Mouse (Mus musculus) left cerebral cortex, postnatal 14 days (tissue): ENCODE measurements around the gene Gstp2. TPM values are rescaled to one million over a fixed set of nuclear protein-coding genes. Genes with fewer than 3 reads are reported as not detected.
"Not testable (repeated sequence)": the region's sequence is repeated elsewhere in the genome, so short reads cannot be mapped to it uniquely, and the experiment has no call there.

Experiments
- DNase-seq, 2 experiments: peaks; one replicate each; pipeline ENCODE4 v3.0.0; 2021 to 2022; ENCODE audit warnings: low spot score in 2 of 2, mixed read lengths in 1 of 2
- intact Hi-C: fragments of 180-260 bp; cut with DNase I; formaldehyde crosslinking; loops from one replicate; pipeline ENCODE4 v1.15.1; 2025
- total RNA-seq, 2 experiments: library from RNA; stranded (reverse); gene quantifications; 2 replicates each; pipeline ENCODE4 v1.2.3; 2021

Gstp2 gene
- total RNA-seq, 2 experiments from 2014 or later = 22.3 to 24.3 TPM

DNA sequence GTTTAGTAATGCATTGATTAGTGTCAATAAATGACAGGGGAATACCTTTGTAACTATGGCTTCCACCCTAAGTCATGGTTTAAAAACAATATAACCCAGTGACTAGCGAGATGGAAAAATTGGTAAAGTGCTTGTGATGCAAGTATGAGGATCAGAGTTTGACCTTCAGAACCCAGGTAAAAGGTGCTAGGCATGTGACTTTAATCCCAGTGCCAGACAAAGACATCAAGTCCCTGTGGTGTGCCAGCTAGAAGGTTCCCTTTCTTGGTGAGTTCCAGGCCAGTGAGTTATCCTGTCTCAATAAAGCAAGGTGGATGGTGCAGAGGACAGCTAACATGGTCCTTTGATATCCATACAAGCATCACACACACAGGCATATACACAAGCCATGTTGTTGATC, 29.7 kb upstream of the Gstp2 start:
- DNase-seq = no peak
- intact Hi-C loops = no loop called here

DNA sequence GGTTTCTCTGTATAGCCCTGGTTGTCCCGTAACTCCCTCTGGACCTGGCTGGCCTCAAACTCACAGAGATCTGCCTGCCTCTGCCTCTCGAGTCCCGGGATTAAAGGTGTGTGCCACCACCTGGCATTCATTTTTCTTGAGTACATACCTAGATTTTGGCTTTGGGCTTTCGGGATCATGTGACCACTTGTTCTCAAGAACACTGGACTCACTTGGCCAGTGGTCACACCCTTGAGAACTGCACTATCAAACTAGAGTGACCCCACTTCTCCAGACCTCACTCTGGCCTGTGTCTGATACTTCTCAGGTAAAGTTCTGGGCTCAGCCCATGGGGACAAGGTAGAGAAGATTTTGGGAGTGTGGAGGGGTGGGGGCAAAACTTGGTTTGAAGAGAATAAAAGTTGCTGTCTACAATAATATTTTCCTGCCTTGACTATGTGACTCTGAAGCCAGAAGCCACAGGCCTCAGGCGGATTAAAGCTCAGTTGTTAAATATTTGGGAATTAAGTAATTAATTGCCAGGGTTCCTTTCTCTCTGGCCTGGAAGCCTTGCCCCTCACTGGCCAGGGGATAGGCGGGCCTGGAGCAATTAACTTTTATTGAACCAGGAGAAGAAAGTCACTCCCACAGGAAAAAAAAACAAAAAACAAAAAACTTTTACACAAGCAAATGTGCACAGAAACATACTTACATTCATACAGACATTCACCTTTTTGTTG, 27.0 kb upstream of the Gstp2 start:
- no peak for DNase-seq
- intact Hi-C loops = no loop called here

DNA sequence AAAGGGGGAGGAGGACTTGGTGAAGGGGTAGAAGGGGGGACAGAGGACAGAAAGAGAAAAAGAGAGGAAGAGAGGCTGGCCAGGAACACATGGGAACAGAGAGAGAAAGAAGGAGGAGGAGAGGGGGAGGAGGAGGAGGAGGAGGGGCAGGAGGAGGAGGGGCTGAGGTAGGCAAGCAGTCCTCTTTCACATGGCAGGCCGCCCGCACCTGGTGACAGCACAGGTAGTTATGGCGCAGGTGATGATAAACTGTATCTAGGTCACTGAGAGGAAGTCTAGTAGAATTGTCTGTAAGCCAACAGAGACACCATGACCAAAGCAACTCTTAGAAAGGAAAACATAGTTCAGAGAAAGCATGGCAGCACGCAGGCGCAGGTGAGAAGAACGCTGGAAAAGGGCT, 25.6 kb upstream of the Gstp2 start:
- DNase-seq = no peak
- intact Hi-C loops = no loop called here

DNA sequence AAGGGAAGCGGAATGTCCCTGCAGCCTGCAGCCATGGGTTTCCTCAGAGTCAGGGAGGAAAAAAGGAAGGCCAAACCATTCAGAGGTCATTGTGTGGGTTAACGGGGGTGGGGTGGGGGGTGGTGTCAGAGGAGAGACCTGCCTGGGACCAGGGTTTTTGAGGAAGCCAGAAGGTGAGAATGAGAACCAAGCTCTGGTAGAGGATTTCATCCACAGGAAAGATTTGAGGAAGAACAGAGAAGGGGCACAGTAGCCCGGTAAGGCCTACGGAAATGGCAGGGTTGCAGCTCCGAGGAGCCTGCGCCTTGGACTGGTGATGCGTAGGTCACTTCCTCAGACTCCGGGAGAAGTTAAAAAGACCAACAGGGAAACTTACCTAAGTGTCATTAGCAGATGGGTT, 24.9 kb upstream of the Gstp2 start:
- intact Hi-C loops = no loop called here
- no peak for DNase-seq

DNA sequence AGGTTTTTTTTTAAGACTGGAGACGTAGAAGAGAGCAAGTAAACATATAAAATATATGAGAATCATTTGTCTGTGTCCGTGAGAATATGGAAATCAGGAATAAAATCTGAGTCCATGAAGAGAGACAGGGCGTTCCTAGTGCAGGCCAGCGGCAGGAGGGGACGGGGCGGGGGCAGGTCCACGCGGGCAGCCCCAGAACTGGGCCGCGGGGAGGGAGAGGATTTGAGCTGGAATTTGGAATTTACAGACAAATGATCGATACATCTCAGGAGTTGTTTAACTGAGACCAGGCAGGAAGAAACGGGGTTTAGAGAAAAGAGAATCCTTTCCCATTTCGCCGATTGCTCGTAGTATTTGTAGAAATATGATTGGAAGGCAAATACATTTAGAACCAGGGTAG, 24.5 kb upstream of the Gstp2 start:
- no peak for DNase-seq
- intact Hi-C loops = no loop called here

DNA sequence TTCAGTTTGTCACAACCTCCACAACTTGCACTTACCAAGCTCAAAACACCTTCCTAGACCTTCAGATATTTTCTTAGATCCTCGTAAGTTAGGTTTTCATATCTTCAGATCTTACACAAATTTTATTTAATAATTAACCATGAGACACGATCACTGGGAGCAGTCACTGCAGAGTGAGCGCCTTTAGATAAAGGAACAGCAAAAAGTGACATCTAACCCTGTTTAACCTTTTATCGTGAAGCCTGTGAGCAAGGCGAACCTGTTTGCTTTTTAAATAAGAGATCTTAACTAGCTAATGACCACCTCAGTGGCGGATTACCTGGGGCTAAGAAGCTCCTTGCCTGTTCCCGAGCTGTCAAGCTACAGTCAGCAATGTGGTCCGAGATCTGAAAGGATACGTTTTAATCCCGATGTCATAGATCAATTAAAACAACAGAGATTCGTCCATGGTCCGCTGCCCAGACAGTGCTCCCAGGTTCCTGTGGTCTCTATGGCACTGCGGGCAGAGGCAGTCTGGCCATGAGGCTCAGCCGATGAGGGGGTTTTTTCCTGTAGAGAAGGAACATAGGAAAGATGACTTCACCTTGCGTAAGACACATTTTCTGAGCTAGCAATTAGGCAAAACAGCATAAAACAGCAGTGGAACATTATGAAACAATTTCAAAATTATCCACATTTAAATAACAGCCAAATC, 23.0 kb upstream of the Gstp2 start:
- intact Hi-C loops = no loop called here
- no peak for DNase-seq

DNA sequence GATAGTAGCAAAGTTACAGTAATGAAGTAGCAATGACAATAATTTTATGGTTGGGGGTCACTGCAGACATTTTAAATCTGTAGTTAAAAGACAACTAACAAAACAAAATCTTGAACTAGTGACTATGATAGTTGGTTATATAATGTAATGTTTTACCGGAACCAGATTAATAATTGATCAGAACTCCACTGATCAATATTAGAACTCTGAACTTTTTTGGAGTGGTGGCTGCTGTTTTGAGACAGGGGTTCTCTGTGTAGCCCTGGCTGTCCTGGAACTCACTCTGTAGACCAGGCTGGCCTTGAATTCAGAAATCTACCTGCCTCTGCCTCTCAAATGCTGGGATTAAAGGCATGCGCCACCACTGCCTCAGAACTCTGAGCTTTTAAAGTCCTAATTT, 22.4 kb upstream of the Gstp2 start:
- intact Hi-C loops = not testable (repeated sequence)

DNA sequence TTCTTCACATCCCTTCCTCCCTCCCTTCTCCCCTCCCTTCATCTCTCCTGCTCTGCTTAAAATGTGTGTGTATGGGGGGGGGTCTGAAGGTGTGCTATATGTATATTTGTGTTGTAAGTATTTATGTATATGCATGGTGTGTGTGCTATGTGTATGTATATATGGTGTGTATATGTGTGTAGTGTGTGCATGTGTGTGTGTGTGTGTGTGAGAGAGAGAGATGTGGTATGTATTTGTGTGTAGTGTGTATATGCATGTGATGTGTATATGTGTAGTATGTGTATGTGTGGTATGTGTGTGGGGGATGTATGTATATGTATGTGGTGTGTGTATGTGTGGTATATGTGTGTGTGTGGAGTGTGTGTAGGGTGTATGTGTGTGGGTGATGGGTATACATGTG, 21.1 kb upstream of the Gstp2 start:
- DNase-seq = no peak
- intact Hi-C loops = no loop called here

More for the DNA sequence above, 22.4 kb upstream of the Gstp2 start:
- DNase-seq = not testable (repeated sequence)

DNA sequence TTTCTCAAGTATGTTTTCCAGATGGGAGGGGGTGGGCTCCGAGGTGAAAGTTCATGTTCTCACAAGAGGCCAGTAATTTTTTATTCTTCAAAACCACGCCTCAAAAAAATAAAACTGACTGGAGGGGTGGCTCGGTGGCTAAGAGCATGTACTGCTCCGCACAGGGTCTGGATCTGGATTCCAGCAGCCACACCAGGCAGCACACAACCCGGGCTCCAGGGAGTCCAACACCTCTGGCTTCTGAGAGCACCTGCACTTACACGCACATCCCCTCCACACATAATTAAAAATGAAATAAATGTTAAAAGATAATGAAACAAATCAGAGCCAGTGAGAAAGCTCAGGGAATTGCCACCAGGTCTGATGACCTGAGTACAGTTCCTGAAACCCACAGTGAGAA, 20.5 kb upstream of the Gstp2 start:
- intact Hi-C loops = no loop called here
- no peak for DNase-seq

DNA sequence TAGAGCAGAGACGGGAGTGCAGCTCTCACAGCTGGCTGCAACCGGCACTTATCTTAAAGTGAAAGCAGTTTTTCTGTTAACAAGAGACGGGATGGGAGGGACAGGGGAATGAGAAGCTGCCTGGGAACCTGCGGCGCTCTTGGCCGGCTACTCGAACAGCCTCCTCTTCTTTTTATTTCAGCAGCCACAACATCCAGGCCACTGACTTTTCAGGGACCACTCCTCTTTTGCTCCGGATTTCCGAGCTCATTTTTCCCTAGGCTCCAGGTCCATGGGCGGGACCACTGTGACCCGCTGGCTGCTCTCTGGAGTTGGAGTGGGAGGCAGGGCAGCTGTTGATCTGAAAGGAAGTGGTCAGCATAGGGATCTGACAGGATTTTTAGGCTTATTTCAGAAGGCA, 18.7 kb upstream of the Gstp2 start:
- intact Hi-C loops, DNase-seq: not testable (repeated sequence)

DNA sequence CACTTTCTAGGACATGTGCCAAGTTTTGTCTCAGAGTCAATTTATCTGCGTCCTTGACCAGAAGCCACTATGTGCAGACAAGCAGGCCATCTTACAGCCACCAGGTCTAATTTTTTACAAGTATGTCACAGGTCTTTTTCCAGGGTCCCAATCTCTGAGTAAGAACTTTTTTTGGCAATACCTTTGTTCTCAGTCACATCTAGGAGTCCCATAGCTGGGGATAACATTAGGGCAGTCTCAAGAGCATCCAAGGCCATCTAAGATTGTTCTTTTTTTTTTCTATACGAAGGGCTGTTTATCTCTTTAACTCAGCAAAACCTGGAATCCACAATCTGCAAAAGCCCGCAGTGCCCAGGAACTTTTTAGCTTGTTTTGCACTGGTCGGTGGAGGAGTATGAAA, 17.5 kb upstream of the Gstp2 start:
- DNase-seq, intact Hi-C loops: not testable (repeated sequence)

DNA sequence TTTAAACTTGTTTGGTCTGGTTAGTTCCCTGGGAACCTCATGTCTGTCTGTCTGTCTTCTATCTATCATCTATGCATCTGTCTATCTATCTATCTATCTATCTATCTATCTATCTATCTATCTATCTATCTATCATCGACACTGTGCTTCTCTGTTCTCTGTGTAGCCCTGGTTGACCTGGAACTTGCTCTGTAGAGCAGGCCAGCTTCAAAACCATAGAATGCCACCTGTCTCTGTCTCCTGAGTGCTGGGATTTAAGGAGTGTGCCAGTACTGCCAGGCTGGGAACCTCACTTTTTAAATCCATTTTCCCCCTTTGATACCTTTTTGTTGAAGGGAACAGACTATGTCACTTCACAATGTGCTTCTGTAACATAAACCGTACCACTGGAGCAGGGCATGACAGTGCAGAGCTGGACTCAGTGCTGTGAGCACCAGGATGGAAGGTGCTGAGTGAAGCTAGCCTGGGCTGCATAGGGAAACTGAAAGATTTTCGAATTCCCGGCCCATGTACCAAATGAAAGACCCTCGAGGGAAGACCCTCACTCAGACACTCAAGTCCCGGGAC, 15.2 kb upstream of the Gstp2 start:
- DNase-seq = no peak
- intact Hi-C loops = no loop called here

DNA sequence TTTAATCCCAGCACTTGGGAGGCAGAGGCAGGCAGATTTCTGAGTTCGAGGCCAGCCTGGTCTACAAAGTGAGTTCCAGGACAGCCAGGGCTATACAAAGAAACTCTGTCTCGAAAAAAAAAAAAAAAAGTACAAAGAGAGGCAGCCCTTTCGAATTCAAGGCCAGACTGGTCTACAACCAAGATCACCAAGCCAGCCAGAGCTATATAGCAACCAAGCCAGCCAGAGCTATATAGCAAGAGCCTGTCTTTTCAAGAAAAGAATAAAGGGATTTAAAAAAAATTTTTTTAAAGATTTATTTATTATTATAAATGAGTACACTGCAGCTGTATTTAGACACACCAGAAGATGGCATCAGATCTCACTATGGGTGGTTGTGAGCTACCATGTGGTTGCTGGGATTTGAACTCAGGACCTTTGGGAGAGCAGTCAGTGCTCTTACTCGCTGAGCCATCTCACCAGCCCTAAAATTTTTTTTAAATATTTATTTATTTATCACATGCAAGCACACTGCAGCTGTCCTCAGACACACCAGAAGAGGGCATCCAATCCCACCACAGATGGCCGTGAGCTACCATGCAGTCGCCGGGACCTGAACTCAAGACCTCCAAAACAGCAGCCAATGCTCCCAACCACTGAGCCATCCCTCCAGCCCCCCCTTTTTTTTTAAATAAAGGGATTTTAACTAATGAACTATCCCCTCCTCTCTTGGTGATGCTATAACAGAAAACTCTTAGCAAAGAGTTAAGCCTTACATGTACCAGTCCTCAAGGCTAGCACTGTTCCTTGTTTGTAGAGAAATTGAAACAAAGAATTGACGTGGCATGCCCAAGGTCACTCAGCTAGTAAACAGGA, 14.4 kb upstream of the Gstp2 start:
- intact Hi-C loops, DNase-seq: not testable (repeated sequence)

DNA sequence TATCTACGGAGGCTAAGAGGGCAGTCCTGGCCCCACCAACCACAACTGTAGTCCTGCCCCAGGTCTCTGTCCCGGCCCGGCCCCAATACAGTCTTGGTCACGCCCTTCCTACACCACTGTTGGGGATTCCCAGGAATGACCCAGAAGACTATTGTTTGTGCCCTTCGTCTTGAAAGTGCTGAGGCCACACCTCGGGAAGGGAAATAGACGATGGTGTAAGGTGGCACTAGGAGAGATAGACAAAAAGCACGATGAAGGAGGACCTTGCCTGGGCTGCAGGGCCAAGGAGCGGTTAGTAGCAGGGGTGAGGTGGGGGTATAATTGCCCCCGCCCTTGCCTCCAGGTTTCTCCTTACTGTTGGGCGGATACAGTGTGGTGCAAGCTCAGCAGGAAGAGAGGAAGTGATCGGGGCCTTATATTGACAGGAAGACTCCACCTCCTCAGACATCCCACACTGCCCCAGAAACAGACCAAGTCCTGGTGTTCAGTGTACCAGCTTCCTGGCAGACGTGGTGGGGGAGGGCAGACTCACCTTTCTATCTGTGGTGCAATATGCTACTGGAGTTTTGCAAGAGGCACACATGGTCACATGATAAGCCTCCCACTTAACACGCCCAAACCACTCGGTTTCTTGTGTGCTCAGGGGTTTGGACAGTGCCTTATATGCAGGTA, 13.4 kb upstream of the Gstp2 start, which contains the start of gene Gstp3:
Gene Gstp3, minus strand, starts transcription at position 501 of the 672 bp plus-strand sequence.
- intact Hi-C loops = no loop called here
- no peak for DNase-seq

DNA sequence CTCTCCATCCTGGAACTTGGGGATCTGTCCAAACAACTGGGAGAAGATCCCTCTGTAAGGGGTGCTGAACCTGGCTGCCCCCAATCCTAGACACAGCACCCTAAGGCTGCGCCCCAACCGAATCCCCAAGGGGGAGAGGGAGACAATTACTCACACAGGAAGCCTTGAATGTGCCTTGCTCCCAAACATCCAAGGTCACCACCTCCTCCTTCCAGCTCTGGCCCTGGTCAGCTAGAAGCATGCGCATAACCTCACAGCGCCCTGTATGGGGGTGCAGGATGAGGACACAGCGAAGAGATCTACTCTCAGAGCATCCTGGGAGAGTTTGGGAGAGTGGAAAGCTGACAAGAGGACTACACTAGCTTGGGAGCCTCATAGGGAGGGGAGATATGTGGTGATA, 12.8 kb upstream of the Gstp2 start:
- DNase-seq = no peak
- intact Hi-C loops = no loop called here

DNA sequence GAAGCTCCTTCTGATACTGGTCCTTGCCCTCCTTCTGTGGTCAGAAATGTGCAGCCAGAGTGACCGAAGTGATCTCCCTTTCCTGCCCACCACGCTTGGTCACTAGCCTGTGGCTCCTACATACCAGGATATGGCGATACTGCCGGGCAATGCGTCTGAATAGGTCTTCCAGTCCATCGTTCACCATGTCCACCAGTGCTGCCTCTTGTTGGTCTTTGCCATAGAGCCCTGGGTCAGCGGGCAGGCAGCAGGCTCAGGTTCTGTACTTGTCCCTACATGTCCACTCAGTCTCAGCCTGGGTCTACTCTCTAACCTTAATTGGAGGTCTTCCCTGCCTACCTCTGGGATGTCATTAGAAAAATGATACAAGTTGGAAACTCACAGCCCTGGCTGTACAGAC, 12.1 kb upstream of the Gstp2 start:
- DNase-seq = no peak
- intact Hi-C loops = no loop called here

DNA sequence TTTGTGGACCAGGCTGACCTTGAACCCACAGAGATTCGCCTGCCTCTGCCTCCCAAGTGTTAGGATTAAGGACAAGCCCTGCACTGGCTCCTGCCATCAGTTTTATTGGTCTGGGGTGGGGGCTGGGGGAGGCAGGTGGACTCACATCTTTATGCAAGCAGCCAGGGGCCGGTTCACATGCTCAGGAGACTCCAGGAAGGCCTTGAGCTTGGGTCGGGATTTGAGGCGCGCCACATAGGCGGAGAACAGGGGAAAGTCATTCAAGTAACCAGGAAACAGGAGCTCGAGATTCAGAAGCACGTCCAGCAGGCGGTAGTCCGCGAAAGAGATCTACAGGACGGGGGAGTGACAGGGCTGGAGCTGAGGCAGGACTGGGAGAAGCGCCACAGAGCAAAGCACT, 11.6 kb upstream of the Gstp2 start:
- intact Hi-C loops = no loop called here
- no peak for DNase-seq

DNA sequence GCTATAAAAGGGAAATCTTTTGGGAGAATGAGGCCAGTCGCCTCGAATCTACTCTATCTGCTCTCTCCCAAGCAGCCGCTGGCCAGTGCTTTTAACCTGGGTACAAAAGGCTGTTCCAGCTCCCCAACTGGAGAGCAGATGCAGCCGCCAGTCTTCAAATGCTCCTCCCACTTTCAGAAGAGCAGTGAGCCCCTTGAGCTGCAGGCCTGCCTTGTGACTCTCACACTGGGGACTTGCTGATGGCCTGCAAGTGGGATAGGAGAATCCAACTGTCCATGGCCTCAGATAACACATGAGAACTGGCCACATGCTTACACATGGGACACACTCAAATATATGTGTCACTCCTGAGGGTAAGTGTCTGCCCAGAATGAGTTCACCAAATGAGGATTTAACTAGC, 10.9 kb upstream of the Gstp2 start:
- intact Hi-C loops = no loop called here
- DNase-seq = no peak

DNA sequence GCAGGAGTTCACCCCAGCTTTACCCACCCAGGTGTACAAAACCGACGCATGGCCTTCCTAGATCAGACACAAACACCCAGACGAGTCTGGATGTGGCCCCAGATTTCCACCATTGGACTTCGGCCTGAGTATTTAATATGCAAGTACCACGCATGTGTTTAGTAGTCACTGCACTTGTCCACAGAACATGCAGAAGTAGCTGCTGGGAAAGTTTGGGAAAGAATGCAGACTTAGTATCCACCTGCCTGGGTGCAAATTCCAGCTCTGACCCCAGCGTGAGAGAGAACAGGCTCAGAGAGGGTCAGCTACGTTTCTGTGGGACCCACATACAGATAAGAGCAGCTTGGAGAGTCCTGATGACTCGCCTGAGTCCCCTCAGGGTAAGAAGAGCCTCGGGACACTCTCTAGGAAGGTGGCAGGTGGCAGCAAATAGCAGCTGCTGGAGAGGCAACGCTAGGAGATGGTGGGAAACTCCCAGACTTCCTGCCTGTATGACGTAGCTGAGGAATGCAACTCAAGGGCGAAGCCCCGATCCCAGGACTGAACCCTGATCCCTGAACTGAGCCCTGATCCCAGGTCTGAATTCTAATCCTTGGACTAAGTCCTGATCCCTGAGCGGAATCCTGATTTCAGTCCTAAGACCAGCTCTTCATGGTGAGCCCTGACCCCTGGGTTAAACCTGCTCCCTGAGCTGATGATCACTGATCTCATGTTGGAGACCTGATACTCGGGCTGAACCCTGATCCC, 10.3 kb upstream of the Gstp2 start:
- intact Hi-C loops = no loop called here
- no peak for DNase-seq
